Mouse (Mus musculus) bone marrow macrophage, adult 2 months (primary cell): ENCODE results near the gene Aox1. TPM values are rescaled to one million over a fixed set of nuclear protein-coding genes. Genes with fewer than 3 reads are reported as not detected.

Experiments
- H3K27ac ChIP-seq: 2 replicates; pipeline ENCODE4 v1.5.1; 2012; ENCODE audit warnings: low read depth, low read length; ENCODE audit not compliant: insufficient read depth
- H3K4me1 ChIP-seq: 2 replicates; pipeline ENCODE4 v1.6.1; 2012; ENCODE audit warnings: low read length; ENCODE audit not compliant: control insufficient read depth, insufficient read depth
- H3K4me3 ChIP-seq: 2 replicates; pipeline ENCODE4 v1.5.1; 2012; ENCODE audit warnings: mild to moderate bottlenecking, low read length, moderate library complexity; ENCODE audit not compliant: insufficient read depth
- CTCF ChIP-seq: IDR thresholded peaks from 2 replicates; pipeline ENCODE4 v1.5.1; 2012; ENCODE audit warnings: low read depth, mild to moderate bottlenecking, low read length, moderate library complexity
- POLR2A ChIP-seq: IDR thresholded peaks from 2 replicates; pipeline ENCODE4 v1.6.1; 2012; ENCODE audit warnings: mild to moderate bottlenecking, low read depth, low read length, borderline replicate concordance
- polyA plus RNA-seq: library from polyadenylated mRNA; stranded (reverse); fragments of >200 nt; gene quantifications from 2 replicates; pipeline ENCODE4 v1.2.4, GENCODE M21; 2012; ENCODE audit not compliant: missing spikeins, insufficient read depth, insufficient read length

The Aox1 gene
- polyA plus RNA-seq, 1 experiment = 0.82 TPM

DNA sequence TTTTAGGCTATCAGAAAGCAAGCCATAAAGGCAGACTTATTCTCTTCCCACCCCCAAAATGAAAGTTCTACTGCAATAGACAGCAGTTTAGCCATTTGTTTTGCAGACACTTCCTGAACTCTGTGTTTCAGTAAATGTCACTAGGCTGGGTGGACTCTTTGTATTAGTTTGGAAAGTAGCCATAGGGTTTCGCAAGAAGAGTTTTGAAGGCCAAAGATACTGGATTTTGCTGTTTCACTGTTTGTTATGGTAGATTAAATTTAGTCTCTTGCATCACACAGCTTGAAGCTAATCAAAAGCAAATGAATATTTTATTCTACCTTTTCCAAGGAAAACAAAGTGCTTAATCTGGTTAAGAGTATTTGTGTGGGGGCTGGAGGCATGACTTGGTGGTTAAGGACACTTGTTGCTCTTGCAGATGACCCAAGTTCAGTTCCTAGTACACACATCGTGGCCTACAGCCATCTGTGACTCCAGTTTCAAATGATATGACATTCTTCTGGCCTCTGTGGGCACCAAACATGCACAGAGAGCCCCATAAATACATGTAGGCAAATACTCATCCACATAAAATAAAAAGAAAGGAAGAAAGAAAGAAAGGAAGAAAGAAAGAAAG lies 71.9 kb downstream of the Aox1 start:
- H3K4me3 ChIP-seq = no peak overlapping the region
- TF ChIP-seq CTCF (no peak), POLR2A (no peak)
- peaks cover 9% of the 10 kb centered on the region for H3K4me1 ChIP-seq
- peak overlapping the region; percentile 38 for H3K27ac ChIP-seq

- TF ChIP-seq CTCF = no peak
- no peak for TF ChIP-seq POLR2A
- no peak overlapping the region for H3K27ac ChIP-seq
- H3K4me3 ChIP-seq = no peak overlapping the region
- H3K4me1 ChIP-seq = peaks cover 9% of the 10 kb centered on the region
These were observed 72.8 kb downstream of the Aox1 start for GRCm38 (mm10) chr1:58102494-58102893.

- Histone ChIP-seq H3K27ac (no peak overlapping the region), H3K4me1 (peaks cover 8% of the 10 kb centered on the region), H3K4me3 (no peak overlapping the region)
- TF ChIP-seq POLR2A (no peak), CTCF (no peak)
These were observed 76.0 kb downstream of the Aox1 start for GRCm38 (mm10) chr1:58105685-58106084.

GRCm38 (mm10) chr1:58107066-58107465 lies 77.3 kb downstream of the Aox1 start:
- Histone ChIP-seq H3K4me1 (no peaks in the 10 kb centered on the region), H3K4me3 (no peak overlapping the region), H3K27ac (no peak overlapping the region)
- TF ChIP-seq POLR2A = no peak
- no peak for TF ChIP-seq CTCF

GRCm38 (mm10) chr1:58110241-58110640 lies 80.5 kb downstream of the Aox1 start:
- peaks cover 7% of the 10 kb centered on the region for H3K4me1 ChIP-seq
- H3K4me3 ChIP-seq = no peak overlapping the region
- TF ChIP-seq CTCF (no peak), POLR2A (no peak)
- no peak overlapping the region for H3K27ac ChIP-seq

DNA sequence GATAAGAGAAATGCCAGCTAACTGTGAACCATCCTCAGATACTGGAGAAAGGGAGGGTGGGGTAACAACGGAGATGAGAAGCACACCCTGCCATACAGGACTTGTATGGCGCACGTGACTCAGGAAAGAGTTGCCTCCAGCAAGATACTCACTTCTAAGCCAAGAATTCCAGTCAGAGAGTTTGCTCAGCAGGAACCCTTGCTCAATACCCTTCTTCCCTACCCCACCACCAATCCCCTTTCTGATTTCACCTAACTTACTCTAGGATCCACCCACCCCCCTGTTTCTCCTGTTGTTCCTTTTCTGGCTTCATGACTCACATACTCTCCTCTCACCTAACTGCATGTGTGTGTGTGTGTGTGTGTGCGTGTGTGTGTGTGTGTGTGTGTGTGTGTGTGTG lies 81.6 kb downstream of the Aox1 start:
- Histone ChIP-seq H3K27ac (no peak overlapping the region), H3K4me3 (no peak overlapping the region), H3K4me1 (peaks cover 7% of the 10 kb centered on the region)
- no peak for TF ChIP-seq POLR2A
- no peak for TF ChIP-seq CTCF

GRCm38 (mm10) chr1:58112880-58113279 lies 83.1 kb downstream of the Aox1 start, which contains the start of gene Aox3:
Aox3 (plus strand) TSS chr1:58113130.
- Histone ChIP-seq H3K4me3 (no peak within 1 kb of the TSS), H3K27ac (no peak within 1 kb of the TSS), H3K4me1 (peaks cover 7% of the 10 kb centered on the region)
- TF ChIP-seq POLR2A (no peak), CTCF (no peak)

GRCm38 (mm10) chr1:58113441-58113840 lies 83.7 kb downstream of the Aox1 start:
- TF ChIP-seq CTCF (no peak), POLR2A (no peak)
- H3K27ac ChIP-seq = no peak overlapping the region
- no peak overlapping the region for H3K4me3 ChIP-seq
- peaks cover 7% of the 10 kb centered on the region for H3K4me1 ChIP-seq

GRCm38 (mm10) chr1:58114021-58114560 lies 84.4 kb downstream of the Aox1 start:
- peaks cover 7% of the 10 kb centered on the region for H3K4me1 ChIP-seq
- no peak overlapping the region for H3K4me3 ChIP-seq
- no peak for TF ChIP-seq CTCF
- no peak for TF ChIP-seq POLR2A
- no peak overlapping the region for H3K27ac ChIP-seq

GRCm38 (mm10) chr1:58114666-58115375 lies 85.1 kb downstream of the Aox1 start:
- TF ChIP-seq CTCF (no peak), POLR2A (no peak)
- no peak overlapping the region for H3K4me3 ChIP-seq
- H3K4me1 ChIP-seq = peaks cover 7% of the 10 kb centered on the region
- no peak overlapping the region for H3K27ac ChIP-seq
